Mouse (Mus musculus): ENCODE measurements around the gene Ppp2r2c.

DNA sequence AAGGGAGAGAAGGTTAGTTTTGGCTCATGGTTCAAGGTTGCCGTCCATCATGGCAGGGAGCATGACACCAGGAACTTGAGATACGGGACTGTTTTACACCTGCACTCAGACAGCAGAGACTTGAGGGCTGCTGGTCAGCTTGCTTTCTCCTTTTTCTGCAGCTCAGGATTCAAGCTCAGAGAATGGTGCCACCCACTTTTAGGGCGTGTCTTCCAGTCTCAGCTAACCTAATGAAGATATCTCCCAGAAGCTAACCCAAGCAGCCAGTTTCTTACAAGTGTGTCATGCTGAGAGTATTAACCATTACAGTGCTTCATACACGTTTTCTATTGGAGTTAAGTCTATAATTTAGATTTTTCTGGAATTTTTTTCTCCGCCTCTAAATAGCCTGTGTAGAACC, 76.2 kb downstream of the Ppp2r2c start:
- TF ChIP-seq CTCF (IDR thresholded peaks at IDR 0.05; ENCODE audit: low read depth, low read length) = no peak
- TF ChIP-seq TAL1 (conservative IDR thresholded peaks at IDR 0.05; ENCODE audit: low read depth, low read length) = no peak
